Mouse (Mus musculus) forebrain, embryonic 14.5 days (tissue): ENCODE measurements at regions not wholly inside any gene's neighbourhood (a gene's known extent, or its start where the extent isn't known, plus 50 kb on each side); places are given as distances from the start of the nearest gene placed in this dataset.
"Not testable (repeated sequence)": the region's sequence is repeated elsewhere in the genome, so short reads cannot be mapped to it uniquely, and the experiment has no call there.

ENCODE experiments used
- ATAC-seq: fragments of 200-750 bp; cut with Nextera tagmentation; 2 replicates; pipeline ENCODE4 v1.8.0; 2017; ENCODE audit warnings: mild to moderate bottlenecking, moderate library complexity
- DNase-seq: peaks from one replicate; pipeline ENCODE4 v3.0.0-alpha.2; 2015; ENCODE audit warnings: low spot score
- H3K27ac ChIP-seq: fragments of 300-500 bp; sonication (generic); 2 replicates; pipeline ENCODE4 v1.5.1; 2014; ENCODE audit warnings: low read depth, mild to moderate bottlenecking, control low read depth, low read length, moderate library complexity
- H3K27me3 ChIP-seq: fragments of 300-500 bp; sonication (generic); replicated peaks from 2 replicates; pipeline ENCODE4 v1.6.1; 2014; ENCODE audit warnings: low read length, control low read depth, mixed read lengths; ENCODE audit not compliant: control insufficient read depth, insufficient read depth
- H3K36me3 ChIP-seq: fragments of 300-500 bp; sonication (generic); 2 replicates; pipeline ENCODE4 v1.6.1; 2014; ENCODE audit warnings: low read length, control low read depth; ENCODE audit not compliant: control insufficient read depth, insufficient read depth
- H3K4me1 ChIP-seq: fragments of 300-500 bp; sonication (generic); 2 replicates; pipeline ENCODE4 v1.6.1; 2014; ENCODE audit warnings: antibody characterized with exemption, low read length, control low read depth; ENCODE audit not compliant: control insufficient read depth, insufficient read depth
- H3K4me2 ChIP-seq: fragments of 300-500 bp; sonication (generic); 2 replicates; pipeline ENCODE4 v1.6.1; 2014; ENCODE audit warnings: mild to moderate bottlenecking, control low read depth, low read length
- H3K4me3 ChIP-seq: fragments of 300-500 bp; sonication (generic); 2 replicates; pipeline ENCODE4 v1.5.1; 2014; ENCODE audit warnings: low read depth, low read length, control low read depth
- H3K9ac ChIP-seq: fragments of 300-500 bp; sonication (generic); 2 replicates; pipeline ENCODE4 v1.6.1; 2014; ENCODE audit warnings: mild to moderate bottlenecking, low read length, control low read depth, moderate library complexity
- H3K9me3 ChIP-seq: fragments of 300-500 bp; sonication (generic); replicated peaks from 2 replicates; pipeline ENCODE4 v1.6.1; 2016; ENCODE audit warnings: low read length, control low read depth, mixed read lengths; ENCODE audit not compliant: control insufficient read depth
- WGBS: fragments of 180-500 bp; shearing (Covaris S2); extraction: QIAGEN DNeasy Blood & Tissue Kit; methylation state at CpG from one replicate; pipeline ENCODE4 v1.1.7; 2014; 5-methylcytosine and 5-hydroxymethylcytosine counted together

DNA sequence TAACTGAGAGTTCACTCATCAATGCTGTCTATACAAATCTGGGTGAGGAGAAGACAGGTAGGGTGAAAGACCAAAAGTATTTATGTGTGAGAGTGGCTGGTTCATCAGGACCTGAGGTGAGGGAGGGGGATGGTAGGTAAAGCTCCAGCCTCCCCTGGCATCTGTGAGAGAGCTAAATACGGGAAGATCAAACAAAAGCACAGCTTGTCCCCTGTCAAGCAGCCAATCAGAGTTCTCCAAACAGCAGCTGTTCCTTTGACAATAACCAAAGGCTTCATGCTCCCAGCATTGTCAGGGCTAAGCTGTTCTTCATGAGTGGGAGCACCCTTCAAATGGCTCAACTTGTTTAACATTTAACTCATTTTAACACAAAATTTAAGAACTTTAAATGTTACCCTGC lies 160.1 kb upstream of the Map1b start:
- Histone ChIP-seq H3K4me1 (peaks cover 26% of the 10 kb centered on the region), H3K27me3 (no peaks in the 10 kb centered on the region), H3K27ac (peak overlapping the region; percentile 52; the same call in 1 of the 2 replicates), H3K9ac (no peak overlapping the region), H3K4me3 (no peak overlapping the region), H3K9me3 (peaks cover 5% of the 10 kb centered on the region; the same call in 1 of the 2 replicates), H3K36me3 (no peaks in the 10 kb centered on the region), H3K4me2 (no peak overlapping the region)
- ATAC-seq (peak; percentile 86), DNase-seq (peak; percentile 92)
- 0% methylated on average over 1 of the region's 1 CpGs for WGBS

DNA sequence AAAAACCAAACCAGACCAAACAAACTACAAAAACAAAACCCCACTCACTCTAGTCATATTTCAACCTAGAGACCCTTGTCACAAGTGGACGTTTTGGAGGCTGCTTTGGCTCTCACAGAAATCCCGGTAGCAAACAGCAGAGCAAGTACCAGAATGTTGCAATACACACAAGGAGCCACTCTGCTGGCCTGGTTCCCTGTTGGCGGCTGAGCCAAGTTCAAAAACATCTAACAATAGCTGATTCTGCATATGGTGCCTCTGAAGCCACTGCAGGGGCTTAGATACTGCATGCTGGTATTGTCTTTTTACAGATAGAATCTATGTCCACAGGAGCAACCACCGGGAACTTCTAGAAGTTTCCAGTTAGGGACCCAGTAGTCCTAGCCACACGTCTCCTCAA lies 159.6 kb upstream of the Map1b start:
- peak; percentile 76 for DNase-seq
- peak; percentile 59 for ATAC-seq
- no peaks in the 10 kb centered on the region for H3K36me3 ChIP-seq
- no peak overlapping the region for H3K4me3 ChIP-seq
- peak overlapping the region; percentile 44; the same call in 1 of the 2 replicates for H3K27ac ChIP-seq
- 36% methylated on average over 5 of the region's 5 CpGs for WGBS
- H3K9me3 ChIP-seq, result peaks cover 5% of the 10 kb centered on the region; the same call in 1 of the 2 replicates
- H3K27me3 ChIP-seq, result no peaks in the 10 kb centered on the region
- H3K4me1 ChIP-seq, result peaks cover 26% of the 10 kb centered on the region
- H3K9ac ChIP-seq, result no peak overlapping the region
- H3K4me2 ChIP-seq, result no peak overlapping the region

DNA sequence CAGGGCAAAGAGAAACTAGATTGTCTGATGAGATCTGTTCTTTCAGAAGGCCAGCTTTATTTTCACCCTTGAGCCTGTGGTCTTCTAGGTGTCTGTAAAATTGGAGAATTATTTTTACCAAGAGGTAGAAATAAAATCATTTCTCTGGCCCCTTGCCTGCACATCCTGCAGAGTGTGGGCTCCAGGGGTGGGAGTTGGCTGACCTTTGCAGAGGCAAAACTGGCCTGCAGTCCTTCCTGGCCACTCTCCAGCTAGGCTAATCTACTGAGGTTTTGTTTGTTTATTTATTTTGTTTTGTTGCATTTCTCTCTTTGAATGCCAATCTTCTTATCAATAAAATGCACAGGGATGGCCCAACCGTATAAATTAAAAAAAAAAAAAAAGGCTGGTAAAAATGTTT lies 156.4 kb upstream of the Map1b start:
- ATAC-seq (no peak), DNase-seq (no peak)
- H3K4me3 ChIP-seq, result no peak overlapping the region
- H3K36me3 ChIP-seq, result no peaks in the 10 kb centered on the region
- no peak overlapping the region for H3K27ac ChIP-seq
- 81% methylated on average over 1 of the region's 1 CpGs for WGBS
- no peaks in the 10 kb centered on the region for H3K9me3 ChIP-seq
- H3K27me3 ChIP-seq, result no peaks in the 10 kb centered on the region
- H3K4me1 ChIP-seq, result peaks cover 28% of the 10 kb centered on the region
- H3K9ac ChIP-seq, result no peak overlapping the region
- H3K4me2 ChIP-seq, result no peak overlapping the region

DNA sequence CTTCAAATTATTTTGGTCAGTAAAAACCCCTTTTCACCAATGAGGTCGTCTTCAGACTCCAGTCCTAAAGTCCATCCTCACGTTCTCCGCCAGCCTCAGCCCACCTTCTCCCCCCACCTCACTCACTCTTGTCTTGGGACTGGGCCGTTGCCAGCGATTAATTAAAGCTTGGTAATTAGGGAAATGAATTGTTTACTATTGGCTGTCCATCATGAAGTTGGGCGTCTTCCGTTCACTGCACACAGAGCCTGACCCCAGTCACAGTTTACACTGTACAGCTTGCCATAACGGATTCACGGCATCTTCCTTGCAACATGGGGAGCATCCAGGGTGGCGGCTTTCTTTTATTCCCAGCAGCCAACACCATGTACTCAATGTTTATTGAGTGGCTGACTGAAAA lies 155.4 kb upstream of the Map1b start:
- H3K36me3 ChIP-seq, result no peaks in the 10 kb centered on the region
- H3K4me2 ChIP-seq, result no peak overlapping the region
- no peak overlapping the region for H3K9ac ChIP-seq
- H3K27me3 ChIP-seq, result no peaks in the 10 kb centered on the region
- 11% methylated on average over 10 of the region's 10 CpGs for WGBS
- DNase-seq (peak; percentile 85), ATAC-seq (peak; percentile 63; the same call in 1 of the 2 replicates)
- H3K4me1 ChIP-seq, result peaks cover 24% of the 10 kb centered on the region
- H3K27ac ChIP-seq, result no peak overlapping the region; the same call in 1 of the 2 replicates
- no peak overlapping the region for H3K4me3 ChIP-seq
- no peaks in the 10 kb centered on the region for H3K9me3 ChIP-seq

DNA sequence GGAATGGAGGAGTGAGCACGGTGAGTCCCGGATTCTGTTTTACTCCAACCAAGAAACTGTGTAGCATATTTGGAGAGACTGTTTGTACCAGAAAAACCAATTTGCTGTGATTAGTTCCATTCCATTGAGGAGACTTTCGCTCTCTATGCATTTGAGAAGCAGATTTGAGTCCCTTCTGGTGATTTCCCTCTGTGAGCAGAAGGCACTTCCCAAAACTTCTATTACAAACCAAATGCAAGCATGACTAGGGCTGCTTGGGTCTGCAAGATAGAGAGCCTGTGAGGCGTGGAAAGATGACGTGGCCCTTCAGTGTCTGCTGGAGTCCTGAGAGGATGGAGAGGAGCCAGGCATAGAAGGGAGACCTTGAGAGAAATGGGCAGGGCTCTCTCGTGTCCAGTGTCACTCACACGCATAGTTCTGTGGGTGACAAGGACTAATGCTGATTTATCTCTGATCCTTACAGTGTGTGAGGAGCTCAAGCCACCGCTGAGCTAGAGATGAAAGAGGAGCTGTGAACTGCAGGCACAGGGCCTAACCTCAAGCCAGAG lies 153.7 kb upstream of the Map1b start:
- Histone ChIP-seq H3K9ac (no peak overlapping the region), H3K36me3 (no peaks in the 10 kb centered on the region), H3K27ac (no peak overlapping the region), H3K9me3 (no peaks in the 10 kb centered on the region), H3K4me1 (peaks cover 11% of the 10 kb centered on the region; the same call in 1 of the 2 replicates), H3K4me2 (no peak overlapping the region), H3K4me3 (no peak overlapping the region), H3K27me3 (no peaks in the 10 kb centered on the region)
- WGBS, result 86% methylated on average over 8 of the region's 8 CpGs
- DNase-seq (no peak), ATAC-seq (no peak)

DNA sequence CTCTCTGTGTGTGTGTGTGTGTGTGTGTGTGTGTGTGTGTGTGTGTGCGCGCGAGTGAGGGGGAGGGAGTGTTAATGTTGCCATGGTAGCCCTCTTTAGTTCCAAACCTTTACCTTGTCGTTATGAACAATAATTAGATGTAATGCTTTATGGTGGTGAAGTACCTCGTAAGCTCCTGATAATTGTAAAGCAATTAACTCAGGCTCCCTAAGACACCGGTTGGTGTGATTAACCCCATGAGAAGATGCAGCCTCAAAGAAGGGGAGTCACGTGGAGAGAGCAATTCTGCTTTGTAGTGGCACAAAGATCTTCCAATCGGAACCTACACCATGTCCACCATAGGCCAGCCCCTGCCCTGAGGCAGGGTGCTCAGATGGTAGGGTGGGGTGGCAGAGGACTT lies 152.3 kb upstream of the Map1b start:
- Histone ChIP-seq H3K9me3 (no peaks in the 10 kb centered on the region), H3K4me1 (peaks cover 11% of the 10 kb centered on the region; the same call in 1 of the 2 replicates), H3K27ac (no peak overlapping the region), H3K9ac (no peak overlapping the region), H3K36me3 (no peaks in the 10 kb centered on the region), H3K4me3 (no peak overlapping the region), H3K4me2 (no peak overlapping the region), H3K27me3 (no peaks in the 10 kb centered on the region)
- DNase-seq, result peak; percentile 48
- WGBS, result 38% methylated on average over 8 of the region's 8 CpGs
- ATAC-seq, result 0 out of 2 replicates have a peak, but pooled peaks have one; percentile 18

DNA sequence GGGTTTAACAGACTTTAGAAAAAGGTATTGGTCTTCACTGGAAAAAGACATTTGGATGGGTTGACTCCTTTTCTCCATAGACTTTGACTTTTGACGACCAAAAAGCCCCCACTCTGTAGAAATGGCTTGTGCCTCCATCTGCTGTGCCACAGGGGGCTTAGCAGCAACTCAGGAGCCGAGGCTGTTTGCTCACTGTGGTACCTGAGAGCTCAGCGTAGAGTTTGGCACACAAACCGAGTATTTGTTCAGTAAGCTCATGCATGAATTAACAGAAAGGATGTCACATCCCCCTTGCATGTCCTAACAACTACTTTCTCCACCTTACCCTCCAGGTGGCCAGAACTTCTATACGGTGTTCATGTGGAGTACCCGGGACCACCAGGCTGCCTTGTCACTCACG lies 149.7 kb upstream of the Map1b start:
- Histone ChIP-seq H3K9me3 (no peaks in the 10 kb centered on the region), H3K4me2 (no peak overlapping the region), H3K9ac (no peak overlapping the region), H3K36me3 (no peaks in the 10 kb centered on the region), H3K4me1 (peaks cover 3% of the 10 kb centered on the region; the same call in 1 of the 2 replicates), H3K27me3 (no peaks in the 10 kb centered on the region), H3K27ac (no peak overlapping the region), H3K4me3 (no peak overlapping the region)
- DNase-seq (no peak), ATAC-seq (no peak)
- WGBS, result 62% methylated on average over 7 of the region's 7 CpGs

DNA sequence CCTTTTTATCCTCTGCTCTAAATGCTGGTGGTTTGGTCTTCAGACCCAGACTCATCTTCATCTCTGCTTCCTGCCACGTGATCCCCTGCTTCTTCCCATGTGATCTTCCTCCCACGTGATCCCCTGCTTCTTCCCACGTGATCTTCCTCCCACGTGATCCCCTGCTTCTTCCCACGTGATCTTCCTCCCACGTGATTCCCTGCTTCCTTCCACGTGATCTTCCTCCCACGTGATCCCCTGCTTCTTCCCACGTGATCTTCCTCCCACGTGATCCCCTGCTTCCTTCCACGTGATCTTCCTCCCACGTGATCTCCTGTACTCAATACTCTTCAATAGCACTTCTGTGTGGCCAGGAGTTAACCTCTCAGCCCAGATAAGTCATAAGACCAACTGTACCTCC lies 147.1 kb upstream of the Map1b start:
- H3K9ac ChIP-seq, ATAC-seq, H3K4me2 ChIP-seq, H3K27ac ChIP-seq, DNase-seq, H3K4me3 ChIP-seq, H3K4me1 ChIP-seq, H3K9me3 ChIP-seq, H3K27me3 ChIP-seq, H3K36me3 ChIP-seq: not testable (repeated sequence)
- WGBS, result 88% methylated on average over 12 of the region's 12 CpGs

DNA sequence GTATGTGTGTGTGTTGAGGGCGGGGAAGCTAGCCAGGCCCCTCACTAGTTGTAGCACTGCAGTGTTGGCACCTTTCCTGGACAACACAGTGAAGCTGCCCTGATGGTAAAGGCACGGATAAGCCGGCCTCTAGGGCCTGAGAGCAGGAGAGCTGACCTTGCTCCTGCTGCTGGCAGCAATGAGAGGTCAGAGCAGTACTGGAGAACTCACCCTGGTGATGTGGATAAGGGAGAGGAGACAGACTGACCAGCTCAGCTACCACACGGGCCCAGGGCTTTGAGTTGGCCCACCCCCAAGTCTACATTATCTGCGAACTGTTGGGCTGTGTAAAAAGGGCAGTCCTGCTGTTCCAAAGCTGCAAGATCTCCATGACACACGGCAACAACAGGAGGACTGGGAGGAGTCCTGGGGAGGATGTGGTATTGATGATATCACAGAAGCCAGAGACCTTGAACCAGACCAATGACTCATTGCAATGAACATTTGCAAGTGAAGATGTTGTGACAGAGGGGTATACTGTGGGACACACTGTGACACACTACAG lies 131.4 kb upstream of the Map1b start:
- Histone ChIP-seq H3K9me3 (no peaks in the 10 kb centered on the region), H3K36me3 (no peaks in the 10 kb centered on the region)
- 64% methylated on average over 6 of the region's 6 CpGs for WGBS

More for the DNA sequence above, 131.4 kb upstream of the Map1b start:
- no peak for DNase-seq
- no peaks in the 10 kb centered on the region for H3K27me3 ChIP-seq
- ATAC-seq, result no peak
- H3K4me1 ChIP-seq, result peaks cover 9% of the 10 kb centered on the region
- H3K4me2 ChIP-seq, result no peak overlapping the region
- H3K27ac ChIP-seq, result no peak overlapping the region
- no peak overlapping the region for H3K9ac ChIP-seq
- no peak overlapping the region for H3K4me3 ChIP-seq
